In genomic region chr4:59506704-59507103, GRCm38 (mm10) we compare ENCODE assay signal across 16 mouse cellular contexts.
"Had no signal": no experiment of that assay in that cellular context is flagged by ENCODE, and none has a peak within 500 bp of the region (broad histone marks: within the 10 kb centered on the region; RNA-seq: fewer than 3 reads in every experiment).

No protein-coding gene starts in this region.

- H3K4me2 ChIP-seq: liver, embryonic 13.5 days; midbrain, embryonic 12.5 days; neural tube, embryonic 12.5 days; neural tube, embryonic 15.5 days; stomach, embryonic 15.5 days had no signal

- H3K27me3 ChIP-seq: liver, embryonic 13.5 days; midbrain, embryonic 12.5 days; neural tube, embryonic 12.5 days; neural tube, embryonic 15.5 days; stomach, embryonic 15.5 days had no signal

- DNase-seq: kidney, adult 2 months; kidney, postnatal 25 days; liver, embryonic 13.5 days; lung, adult 2 months; lung, postnatal 14 days; lung, postnatal 4 days; retina, postnatal 1 day; right cerebral cortex, postnatal 25 days; spleen, adult 18-20 months; thymus, adult 18-20 months; thymus, postnatal 36 days had no signal

- H3K4me3 ChIP-seq: liver, embryonic 13.5 days; midbrain, embryonic 12.5 days; neural tube, embryonic 12.5 days; neural tube, embryonic 15.5 days; stomach, embryonic 15.5 days had no signal

- H3K9ac ChIP-seq: liver, embryonic 13.5 days; midbrain, embryonic 12.5 days; neural tube, embryonic 12.5 days; neural tube, embryonic 15.5 days; stomach, embryonic 15.5 days had no signal

- H3K4me1 ChIP-seq: midbrain, embryonic 12.5 days; neural tube, embryonic 12.5 days; neural tube, embryonic 15.5 days; stomach, embryonic 15.5 days had no signal

- H3K27ac ChIP-seq: kidney, postnatal 0 days; liver, embryonic 13.5 days; midbrain, embryonic 12.5 days; neural tube, embryonic 12.5 days; neural tube, embryonic 15.5 days; stomach, embryonic 15.5 days had no signal

- H3K9me3 ChIP-seq: liver, embryonic 13.5 days; midbrain, embryonic 12.5 days; neural tube, embryonic 12.5 days; neural tube, embryonic 15.5 days; stomach, embryonic 15.5 days had no signal
